Mouse (Mus musculus): ENCODE results near the gene Exoc4. TPM values are rescaled to one million over a fixed set of nuclear protein-coding genes. Genes with fewer than 3 reads are reported as not detected.
A peak's percentile ranks its signal among the peaks of the same experiment; 100 is the strongest.

The Exoc4 gene
- polyA plus RNA-seq, 1 experiment from 2014 or later = 59.0 TPM

DNA sequence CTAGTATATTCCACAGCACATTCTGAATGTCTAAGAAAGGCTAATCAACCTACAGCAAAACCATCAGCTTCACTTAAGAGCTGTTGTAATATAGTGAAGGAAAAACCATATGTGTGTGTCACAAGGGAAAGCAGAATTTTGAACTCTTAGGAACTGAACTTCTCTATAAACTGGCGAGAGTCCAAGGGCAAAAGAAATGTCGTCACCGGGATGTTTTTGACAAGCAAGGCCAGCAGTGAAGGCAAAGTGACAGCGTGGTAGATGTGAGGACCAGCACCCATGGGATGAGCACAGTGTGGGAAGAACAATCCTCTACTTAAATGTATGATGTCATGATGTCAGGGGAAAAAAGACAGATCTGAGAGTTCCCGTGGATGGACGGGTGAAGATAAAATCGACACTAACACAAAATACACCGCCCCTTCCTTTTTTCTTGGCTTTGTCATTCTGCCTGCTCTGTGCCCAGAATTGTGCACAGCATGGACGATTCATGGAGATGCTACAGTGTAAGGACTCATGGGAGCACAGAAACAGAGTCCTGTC lies 635.3 kb downstream of the Exoc4 start:
- no peak overlapping the region for H3K9ac ChIP-seq (replicated peaks)
- H3K9me3 ChIP-seq = no peaks in the 10 kb centered on the region
- H3K27me3 ChIP-seq = no peaks in the 10 kb centered on the region
- WGBS = 77% methylated on average over 9 of the region's 9 CpGs
- H3K36me3 ChIP-seq = no peaks in the 10 kb centered on the region
- peaks cover 3% of the 10 kb centered on the region; the same call in 1 of the 2 replicates for H3K4me1 ChIP-seq
- H3K27ac ChIP-seq (replicated peaks) = peak overlapping the region; percentile 60; the same call in 1 of the 2 replicates
- no peak overlapping the region for H3K4me2 ChIP-seq (replicated peaks)
- ATAC-seq (replicated peaks) = no peak
- no peak overlapping the region for H3K4me3 ChIP-seq

- ATAC-seq (replicated peaks) = no peak
- Histone ChIP-seq H3K36me3 (no peaks in the 10 kb centered on the region), H3K27me3 (no peaks in the 10 kb centered on the region), H3K4me2 (replicated peaks) (no peak overlapping the region), H3K9me3 (no peaks in the 10 kb centered on the region), H3K4me1 (peaks cover 3% of the 10 kb centered on the region; the same call in 1 of the 2 replicates), H3K4me3 (no peak overlapping the region), H3K27ac (replicated peaks) (no peak overlapping the region), H3K9ac (replicated peaks) (no peak overlapping the region)
- WGBS = 84% methylated on average over 2 of the region's 2 CpGs
Observed at GRCm38 (mm10) chr6:33886941-33887340, 638.1 kb downstream of the Exoc4 start.

- Histone ChIP-seq H3K27ac (replicated peaks) (peak overlapping the region; percentile 9; the same call in 1 of the 2 replicates), H3K4me1 (no peaks in the 10 kb centered on the region), H3K4me2 (replicated peaks) (no peak overlapping the region), H3K36me3 (no peaks in the 10 kb centered on the region), H3K9me3 (no peaks in the 10 kb centered on the region), H3K9ac (replicated peaks) (no peak overlapping the region), H3K4me3 (no peak overlapping the region), H3K27me3 (no peaks in the 10 kb centered on the region)
- WGBS = 39% methylated on average over 1 of the region's 1 CpGs
- ATAC-seq (replicated peaks) = no peak
Observed at GRCm38 (mm10) chr6:33890926-33891325, 642.0 kb downstream of the Exoc4 start.

GRCm38 (mm10) chr6:33892142-33892541 lies 643.3 kb downstream of the Exoc4 start:
- no peak overlapping the region for H3K27ac ChIP-seq (replicated peaks)
- ATAC-seq (replicated peaks) = no peak

GRCm38 (mm10) chr6:33899973-33900372 lies 651.1 kb downstream of the Exoc4 start:
- no peaks in the 10 kb centered on the region for H3K36me3 ChIP-seq
- no peak overlapping the region for H3K27ac ChIP-seq (replicated peaks)
- no peak overlapping the region for H3K9ac ChIP-seq (replicated peaks)
- no peak for ATAC-seq (replicated peaks)
- no peaks in the 10 kb centered on the region for H3K27me3 ChIP-seq
- no peaks in the 10 kb centered on the region for H3K4me1 ChIP-seq
- WGBS = 86% methylated on average over 5 of the region's 5 CpGs
- H3K4me2 ChIP-seq (replicated peaks) = no peak overlapping the region
- no peak overlapping the region for H3K4me3 ChIP-seq
- no peaks in the 10 kb centered on the region for H3K9me3 ChIP-seq

More at GRCm38 (mm10) chr6:33892142-33892541, 643.3 kb downstream of the Exoc4 start:
- Histone ChIP-seq H3K4me3 (no peak overlapping the region), H3K4me2 (replicated peaks) (no peak overlapping the region), H3K9ac (replicated peaks) (no peak overlapping the region), H3K9me3 (no peaks in the 10 kb centered on the region), H3K27me3 (no peaks in the 10 kb centered on the region), H3K4me1 (no peaks in the 10 kb centered on the region), H3K36me3 (no peaks in the 10 kb centered on the region)
- WGBS = 64% methylated on average over 2 of the region's 2 CpGs

DNA sequence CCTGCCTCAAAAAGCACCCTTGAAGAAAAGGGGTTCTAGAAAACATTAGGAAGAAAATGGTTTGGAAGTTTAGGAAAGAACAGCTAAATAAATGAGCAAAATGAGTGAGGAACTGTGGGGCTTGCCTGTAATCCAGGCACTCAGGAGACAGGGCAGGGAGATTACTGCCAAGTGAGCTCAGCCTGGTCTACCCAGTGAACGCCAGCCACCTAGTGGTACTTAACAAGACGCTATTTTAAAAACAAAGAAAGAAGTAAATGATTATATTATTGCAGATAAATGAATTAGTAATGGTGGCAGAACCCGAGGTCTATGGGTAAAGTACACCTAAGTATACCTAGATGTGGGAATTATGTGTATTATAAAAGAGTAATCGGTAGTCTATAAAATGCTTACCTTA lies 651.7 kb downstream of the Exoc4 start:
- Histone ChIP-seq H3K4me3 (no peak overlapping the region), H3K9me3 (no peaks in the 10 kb centered on the region), H3K36me3 (no peaks in the 10 kb centered on the region), H3K27ac (replicated peaks) (no peak overlapping the region), H3K4me2 (replicated peaks) (no peak overlapping the region), H3K27me3 (no peaks in the 10 kb centered on the region), H3K4me1 (no peaks in the 10 kb centered on the region), H3K9ac (replicated peaks) (no peak overlapping the region)
- ATAC-seq (replicated peaks) = no peak
- whole genome bisulfite sequencing = 84% methylated on average over 4 of the region's 4 CpGs

- no peaks in the 10 kb centered on the region for H3K9me3 ChIP-seq
- H3K4me1 ChIP-seq = no peaks in the 10 kb centered on the region
- no peak overlapping the region for H3K27ac ChIP-seq (replicated peaks)
- ATAC-seq (replicated peaks) = no peak
- H3K4me2 ChIP-seq (replicated peaks) = no peak overlapping the region
- WGBS = 74% methylated on average over 1 of the region's 1 CpGs
- no peaks in the 10 kb centered on the region for H3K36me3 ChIP-seq
- no peak overlapping the region for H3K9ac ChIP-seq (replicated peaks)
- no peak overlapping the region for H3K4me3 ChIP-seq
- no peaks in the 10 kb centered on the region for H3K27me3 ChIP-seq
Observed at GRCm38 (mm10) chr6:33905099-33905498, 656.2 kb downstream of the Exoc4 start.

DNA sequence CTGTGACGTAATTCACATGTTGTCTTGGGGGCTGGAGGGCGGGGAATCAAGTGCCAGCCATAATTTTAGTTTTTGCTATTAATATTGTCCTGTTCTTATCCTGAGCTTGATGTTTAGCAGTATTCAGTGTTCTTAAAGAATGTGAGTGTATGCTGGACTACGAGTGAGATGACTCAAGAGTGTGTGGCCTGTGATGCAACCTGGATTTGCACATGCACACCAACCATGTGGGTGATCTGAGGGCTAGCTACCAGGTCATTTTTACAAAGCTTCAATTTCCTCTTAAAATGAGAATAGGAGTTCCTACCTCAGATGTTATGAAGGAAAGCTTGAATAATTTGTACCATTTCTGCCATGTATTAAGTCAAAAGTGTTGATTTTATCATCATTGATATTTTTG lies 661.8 kb downstream of the Exoc4 start:
- Histone ChIP-seq H3K27me3 (no peaks in the 10 kb centered on the region), H3K9me3 (no peaks in the 10 kb centered on the region), H3K4me2 (replicated peaks) (no peak overlapping the region), H3K9ac (replicated peaks) (no peak overlapping the region), H3K27ac (replicated peaks) (no peak overlapping the region), H3K4me3 (no peak overlapping the region), H3K36me3 (no peaks in the 10 kb centered on the region), H3K4me1 (peaks cover 21% of the 10 kb centered on the region)
- ATAC-seq (replicated peaks) = no peak
- WGBS = 92% methylated on average over 3 of the region's 3 CpGs

DNA sequence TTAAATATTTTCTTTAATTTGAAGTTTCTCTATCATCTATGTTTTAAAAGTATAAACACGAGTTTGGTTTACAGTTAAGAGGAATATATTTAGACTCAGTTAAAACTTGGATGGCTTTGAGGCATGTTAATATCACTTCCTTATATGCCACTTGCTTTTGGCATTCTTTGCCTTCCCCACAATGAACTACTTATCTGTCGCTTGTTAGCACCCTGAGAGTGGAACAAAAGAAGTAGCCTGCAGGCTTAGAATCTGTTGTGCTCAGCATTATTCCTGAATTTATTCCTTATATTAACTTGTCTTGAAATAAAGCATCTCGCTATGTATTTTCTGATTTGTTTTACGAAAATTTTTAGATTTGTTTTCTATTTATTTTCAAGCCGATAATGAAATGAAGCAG lies 664.2 kb downstream of the Exoc4 start:
- Histone ChIP-seq H3K4me1 (peaks cover 21% of the 10 kb centered on the region), H3K9me3 (no peaks in the 10 kb centered on the region), H3K4me3 (no peak overlapping the region), H3K27me3 (no peaks in the 10 kb centered on the region), H3K27ac (replicated peaks) (peak overlapping the region; percentile 83), H3K4me2 (replicated peaks) (no peak overlapping the region), H3K9ac (replicated peaks) (no peak overlapping the region), H3K36me3 (no peaks in the 10 kb centered on the region)
- ATAC-seq (replicated peaks) = no peak
- WGBS = 35% methylated on average over 5 of the region's 5 CpGs

GRCm38 (mm10) chr6:33913486-33913885 lies 664.6 kb downstream of the Exoc4 start:
- Histone ChIP-seq H3K4me2 (replicated peaks) (no peak overlapping the region), H3K27ac (replicated peaks) (peak overlapping the region; percentile 83), H3K27me3 (no peaks in the 10 kb centered on the region)

DNA sequence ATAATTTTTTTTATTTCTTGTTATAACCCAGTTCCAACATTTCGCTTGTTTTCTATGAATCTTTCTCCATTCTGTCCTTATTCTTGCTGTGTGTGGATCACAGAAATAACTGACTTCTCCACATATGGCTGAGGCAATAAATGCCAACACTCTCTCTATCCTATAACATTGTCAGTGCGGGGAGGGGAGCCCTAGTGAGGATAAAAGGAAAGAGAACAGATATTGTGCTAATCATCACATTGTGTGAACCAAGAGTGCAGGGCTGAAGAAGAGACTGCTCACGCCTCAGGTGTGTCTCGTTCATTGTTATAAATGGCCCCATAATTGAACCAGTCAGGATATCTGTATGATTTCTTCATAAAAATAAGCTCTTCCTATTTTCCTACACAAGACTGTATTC lies 665.1 kb downstream of the Exoc4 start:
- ATAC-seq (replicated peaks) = 0 out of 2 replicates have a peak, but pooled peaks have one; percentile 57
- peaks cover 21% of the 10 kb centered on the region for H3K4me1 ChIP-seq
- no peak overlapping the region for H3K4me3 ChIP-seq
- no peaks in the 10 kb centered on the region for H3K9me3 ChIP-seq
- H3K4me2 ChIP-seq (replicated peaks) = no peak overlapping the region
- H3K27ac ChIP-seq (replicated peaks) = peak overlapping the region; percentile 83
- no peaks in the 10 kb centered on the region for H3K27me3 ChIP-seq
- no peak overlapping the region for H3K9ac ChIP-seq (replicated peaks)
- H3K36me3 ChIP-seq = no peaks in the 10 kb centered on the region
- WGBS = 53% methylated on average over 4 of the region's 4 CpGs

More at GRCm38 (mm10) chr6:33913486-33913885, 664.6 kb downstream of the Exoc4 start:
- Histone ChIP-seq H3K4me1 (peaks cover 21% of the 10 kb centered on the region), H3K9ac (replicated peaks) (no peak overlapping the region), H3K4me3 (no peak overlapping the region), H3K9me3 (no peaks in the 10 kb centered on the region), H3K36me3 (no peaks in the 10 kb centered on the region)
- 18% methylated on average over 8 of the region's 8 CpGs for WGBS
- ATAC-seq (replicated peaks) = no peak

GRCm38 (mm10) chr6:33923571-33923970 lies 674.7 kb downstream of the Exoc4 start:
- Histone ChIP-seq H3K27me3 (no peaks in the 10 kb centered on the region), H3K36me3 (peaks cover 5% of the 10 kb centered on the region; the same call in 1 of the 2 replicates), H3K9me3 (no peaks in the 10 kb centered on the region), H3K9ac (replicated peaks) (no peak overlapping the region), H3K27ac (replicated peaks) (peak overlapping the region; percentile 37), H3K4me3 (no peak overlapping the region), H3K4me2 (replicated peaks) (no peak overlapping the region), H3K4me1 (peaks cover 7% of the 10 kb centered on the region; the same call in 1 of the 2 replicates)
- ATAC-seq (replicated peaks) = 0 out of 2 replicates have a peak, but pooled peaks have one; percentile 43
- 61% methylated on average over 2 of the region's 2 CpGs for WGBS

- WGBS = 73% methylated on average over 4 of the region's 4 CpGs
- peaks cover 5% of the 10 kb centered on the region; the same call in 1 of the 2 replicates for H3K36me3 ChIP-seq
- ATAC-seq (replicated peaks) = no peak
- H3K4me3 ChIP-seq = no peak overlapping the region
- no peak overlapping the region for H3K9ac ChIP-seq (replicated peaks)
- H3K27me3 ChIP-seq = no peaks in the 10 kb centered on the region
- H3K27ac ChIP-seq (replicated peaks) = no peak overlapping the region
- peaks cover 16% of the 10 kb centered on the region for H3K4me1 ChIP-seq
- no peaks in the 10 kb centered on the region for H3K9me3 ChIP-seq
- H3K4me2 ChIP-seq (replicated peaks) = no peak overlapping the region
Observed at GRCm38 (mm10) chr6:33924888-33925287, 676.0 kb downstream of the Exoc4 start.

All from forebrain, embryonic 15.5 days (tissue).